Mouse (Mus musculus) midbrain, embryonic 16.5 days (tissue): ENCODE data around the gene Zfand6. TPM values are rescaled to one million over a fixed set of nuclear protein-coding genes. Genes with fewer than 3 reads are reported as not detected.

ENCODE experiments used
- ATAC-seq: fragments of 200-750 bp; cut with Nextera tagmentation; 2 replicates; pipeline ENCODE4 v1.8.0; 2017; ENCODE audit warnings: moderate TSS enrichment
- H3K27ac ChIP-seq: fragments of 300-500 bp; sonication (generic); 2 replicates; pipeline ENCODE4 v1.5.1; 2014; ENCODE audit warnings: mild to moderate bottlenecking, low read length, mixed read lengths
- H3K27me3 ChIP-seq: fragments of 300-500 bp; sonication (generic); 2 replicates; pipeline ENCODE4 v1.6.1; 2014; ENCODE audit warnings: low read depth, low read length, mixed read lengths; ENCODE audit not compliant: control insufficient read depth, insufficient read depth
- H3K36me3 ChIP-seq: fragments of 300-500 bp; sonication (generic); 2 replicates; pipeline ENCODE4 v1.6.1; 2014; ENCODE audit warnings: mild to moderate bottlenecking, low read length, moderate library complexity, mixed read lengths; ENCODE audit not compliant: control insufficient read depth, insufficient read depth
- H3K4me1 ChIP-seq: fragments of 300-500 bp; sonication (generic); 2 replicates; pipeline ENCODE4 v1.6.1; 2014; ENCODE audit warnings: mild to moderate bottlenecking, low read length, mixed read lengths; ENCODE audit not compliant: control insufficient read depth, insufficient read depth
- H3K4me2 ChIP-seq: fragments of 300-500 bp; sonication (generic); 2 replicates; pipeline ENCODE4 v1.6.1; 2014; ENCODE audit warnings: mild to moderate bottlenecking, low read length, mixed read lengths
- H3K4me3 ChIP-seq: fragments of 300-500 bp; sonication (generic); 2 replicates; pipeline ENCODE4 v1.5.1; 2014; ENCODE audit warnings: low read depth, mild to moderate bottlenecking, low read length, moderate library complexity, mixed read lengths
- H3K9ac ChIP-seq: fragments of 300-500 bp; sonication (generic); 2 replicates; pipeline ENCODE4 v1.6.1; 2014; ENCODE audit warnings: low read depth, low read length, mixed read lengths
- H3K9me3 ChIP-seq: fragments of 300-500 bp; sonication (generic); replicated peaks from 2 replicates; pipeline ENCODE4 v1.6.1; 2014; ENCODE audit warnings: mild to moderate bottlenecking, low read length, mixed read lengths; ENCODE audit not compliant: control insufficient read depth, poor library complexity, severe bottlenecking
- WGBS: fragments of 180-500 bp; shearing (Covaris S2); extraction: QIAGEN DNeasy Blood & Tissue Kit; methylation state at CpG from one replicate; pipeline ENCODE4 v1.1.7; 2014; 5-methylcytosine and 5-hydroxymethylcytosine counted together
- polyA plus RNA-seq: library from polyadenylated mRNA; unstranded; fragments of >200 nt; fragmentation: Nextera tagmentation; extraction: Ambion mirVana; gene quantifications from 2 replicates; pipeline ENCODE4 v1.2.1, GENCODE M21; 2015

The Zfand6 gene
- polyA plus RNA-seq, 1 experiment from 2014 or later, result 169 TPM

DNA sequence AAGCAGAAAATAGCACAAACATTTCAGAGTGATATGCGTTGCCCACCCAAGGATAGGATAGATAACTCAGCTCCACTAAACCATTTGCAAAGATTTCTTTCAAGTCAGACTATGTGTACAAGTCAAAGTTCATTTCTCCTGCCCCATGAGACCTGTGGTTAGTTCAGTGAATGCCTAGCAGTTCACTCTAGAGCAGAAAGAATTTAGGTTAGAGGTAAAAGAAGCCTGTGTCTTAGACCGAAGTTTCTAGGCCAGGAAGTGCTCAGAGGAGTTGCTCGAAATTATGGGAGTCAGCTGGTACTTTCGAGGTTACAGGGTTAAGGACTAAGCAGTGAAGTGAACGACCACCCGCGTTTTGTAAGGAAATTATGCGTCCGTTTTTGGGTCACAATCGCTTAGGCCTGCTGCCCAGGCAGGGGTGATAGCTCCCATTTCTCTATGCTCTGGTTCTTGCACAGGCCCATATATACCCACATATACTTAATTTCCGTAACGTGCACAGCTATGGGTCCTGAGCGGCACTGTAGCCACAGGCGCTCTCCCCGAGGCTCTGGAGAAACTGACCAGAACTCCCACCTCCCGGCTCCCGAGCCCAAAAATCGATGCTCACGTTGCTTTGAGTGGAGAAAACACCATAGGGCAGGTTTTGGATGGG lies 84.6 kb downstream of the Zfand6 start:
- H3K27ac ChIP-seq, result 0 out of 2 replicates have a peak overlapping the region, but pooled peaks have one; percentile 39
- 8% methylated on average over 19 of the region's 19 CpGs for WGBS

GRCm38 (mm10) chr7:84604501-84604900 lies 85.3 kb downstream of the Zfand6 start:
- H3K27me3 ChIP-seq, result no peaks in the 10 kb centered on the region
- no peak overlapping the region for H3K9ac ChIP-seq
- H3K27ac ChIP-seq, result no peak overlapping the region
- no peaks in the 10 kb centered on the region for H3K36me3 ChIP-seq
- peaks cover 8% of the 10 kb centered on the region for H3K4me1 ChIP-seq
- 78% methylated on average over 3 of the region's 3 CpGs for WGBS
- no peak for ATAC-seq
- no peak overlapping the region for H3K4me3 ChIP-seq
- H3K4me2 ChIP-seq, result peak overlapping the region; percentile 98; the same call in 1 of the 2 replicates
- no peaks in the 10 kb centered on the region for H3K9me3 ChIP-seq

More for the DNA sequence above, 84.6 kb downstream of the Zfand6 start:
- peak overlapping the region; percentile 89 for H3K9ac ChIP-seq
- no peaks in the 10 kb centered on the region for H3K9me3 ChIP-seq
- peak overlapping the region; percentile 66 for H3K4me3 ChIP-seq
- peaks cover 8% of the 10 kb centered on the region for H3K4me1 ChIP-seq
- no peaks in the 10 kb centered on the region for H3K27me3 ChIP-seq
- peak; percentile 72 for ATAC-seq
- no peaks in the 10 kb centered on the region for H3K36me3 ChIP-seq
- H3K4me2 ChIP-seq, result peak overlapping the region; percentile 98

- no peaks in the 10 kb centered on the region for H3K27me3 ChIP-seq
- WGBS, result 92% methylated on average over 3 of the region's 3 CpGs
- no peak overlapping the region for H3K27ac ChIP-seq
These were observed 88.4 kb downstream of the Zfand6 start for GRCm38 (mm10) chr7:84601331-84601730.

GRCm38 (mm10) chr7:84600631-84601030 lies 89.1 kb downstream of the Zfand6 start:
- ATAC-seq, result no peak
- no peak overlapping the region for H3K9ac ChIP-seq
- 90% methylated on average over 2 of the region's 2 CpGs for WGBS

More at GRCm38 (mm10) chr7:84601331-84601730, 88.4 kb downstream of the Zfand6 start:
- Histone ChIP-seq H3K4me1 (peaks cover 8% of the 10 kb centered on the region), H3K9ac (no peak overlapping the region), H3K9me3 (no peaks in the 10 kb centered on the region), H3K4me3 (no peak overlapping the region), H3K4me2 (no peak overlapping the region), H3K36me3 (no peaks in the 10 kb centered on the region)
- no peak for ATAC-seq

GRCm38 (mm10) chr7:84596633-84597032 lies 93.1 kb downstream of the Zfand6 start:
- H3K9me3 ChIP-seq, result no peaks in the 10 kb centered on the region
- H3K9ac ChIP-seq, result no peak overlapping the region
- WGBS, result 87% methylated on average over 3 of the region's 3 CpGs
- H3K27ac ChIP-seq, result no peak overlapping the region
- ATAC-seq, result no peak
- H3K4me3 ChIP-seq, result no peak overlapping the region
- H3K27me3 ChIP-seq, result no peaks in the 10 kb centered on the region
- H3K36me3 ChIP-seq, result no peaks in the 10 kb centered on the region
- peaks cover 2% of the 10 kb centered on the region; the same call in 1 of the 2 replicates for H3K4me1 ChIP-seq
- H3K4me2 ChIP-seq, result no peak overlapping the region

More at GRCm38 (mm10) chr7:84600631-84601030, 89.1 kb downstream of the Zfand6 start:
- Histone ChIP-seq H3K4me2 (no peak overlapping the region), H3K9me3 (no peaks in the 10 kb centered on the region), H3K4me3 (no peak overlapping the region), H3K36me3 (no peaks in the 10 kb centered on the region), H3K4me1 (peaks cover 8% of the 10 kb centered on the region), H3K27me3 (no peaks in the 10 kb centered on the region), H3K27ac (no peak overlapping the region)

DNA sequence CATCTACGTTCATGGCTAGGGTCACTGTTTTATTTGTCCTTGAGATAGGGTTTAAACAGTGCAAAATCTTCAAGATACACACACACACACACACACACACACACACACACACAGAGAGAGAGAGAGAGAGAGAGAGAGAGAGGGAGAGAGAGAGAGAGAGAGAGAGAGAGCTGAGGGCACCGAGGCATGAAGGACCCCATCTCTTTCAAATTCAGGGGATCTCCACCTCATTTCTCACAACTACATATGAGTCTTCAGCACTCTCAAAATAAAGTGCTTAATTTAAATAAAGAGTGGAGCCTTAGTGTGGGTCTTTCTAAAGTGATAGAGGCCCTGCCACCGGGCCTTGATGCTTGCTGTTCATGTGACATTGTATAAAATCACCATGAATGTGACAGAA lies 93.8 kb downstream of the Zfand6 start:
- H3K9me3 ChIP-seq, result no peaks in the 10 kb centered on the region
- H3K9ac ChIP-seq, result no peak overlapping the region
- H3K27ac ChIP-seq, result no peak overlapping the region
- no peak overlapping the region for H3K4me3 ChIP-seq
- H3K36me3 ChIP-seq, result no peaks in the 10 kb centered on the region
- 81% methylated on average over 3 of the region's 3 CpGs for WGBS
- H3K4me1 ChIP-seq, result peaks cover 2% of the 10 kb centered on the region; the same call in 1 of the 2 replicates
- no peak overlapping the region for H3K4me2 ChIP-seq
- no peak for ATAC-seq
- H3K27me3 ChIP-seq, result no peaks in the 10 kb centered on the region

DNA sequence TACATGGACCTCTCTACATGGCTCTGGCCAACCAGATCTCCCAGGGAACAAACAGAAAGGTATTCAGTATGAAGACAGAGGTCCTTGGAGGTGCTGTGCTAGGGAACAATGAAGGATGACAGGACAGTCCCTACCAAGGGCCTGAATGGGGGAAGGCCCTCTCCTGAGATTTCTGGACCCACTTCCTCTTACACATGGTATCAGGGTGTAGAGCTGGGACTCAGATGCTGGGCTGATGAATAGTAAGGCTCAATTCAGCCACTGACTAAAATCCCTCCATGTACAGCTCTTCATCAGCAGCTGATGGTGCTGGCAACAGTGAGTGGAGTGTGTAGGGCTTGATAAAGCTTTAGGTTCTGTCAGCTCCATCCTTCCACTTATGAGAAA lies 94.8 kb downstream of the Zfand6 start:
- Histone ChIP-seq H3K36me3 (no peaks in the 10 kb centered on the region), H3K4me2 (peak overlapping the region; percentile 5; the same call in 1 of the 2 replicates), H3K9me3 (no peaks in the 10 kb centered on the region), H3K9ac (no peak overlapping the region), H3K27me3 (no peaks in the 10 kb centered on the region), H3K4me1 (peaks cover 2% of the 10 kb centered on the region; the same call in 1 of the 2 replicates), H3K4me3 (no peak overlapping the region), H3K27ac (no peak overlapping the region)
- ATAC-seq, result peak; percentile 44

- Histone ChIP-seq H3K36me3 (no peaks in the 10 kb centered on the region), H3K9me3 (no peaks in the 10 kb centered on the region), H3K4me1 (peaks cover 2% of the 10 kb centered on the region; the same call in 1 of the 2 replicates), H3K4me3 (no peak overlapping the region), H3K9ac (no peak overlapping the region), H3K27me3 (no peaks in the 10 kb centered on the region), H3K27ac (no peak overlapping the region), H3K4me2 (peak overlapping the region; percentile 5; the same call in 1 of the 2 replicates)
- ATAC-seq, result peak; percentile 88
- 47% methylated on average over 8 of the region's 8 CpGs for WGBS
These were observed 95.5 kb downstream of the Zfand6 start for GRCm38 (mm10) chr7:84594087-84594916.

DNA sequence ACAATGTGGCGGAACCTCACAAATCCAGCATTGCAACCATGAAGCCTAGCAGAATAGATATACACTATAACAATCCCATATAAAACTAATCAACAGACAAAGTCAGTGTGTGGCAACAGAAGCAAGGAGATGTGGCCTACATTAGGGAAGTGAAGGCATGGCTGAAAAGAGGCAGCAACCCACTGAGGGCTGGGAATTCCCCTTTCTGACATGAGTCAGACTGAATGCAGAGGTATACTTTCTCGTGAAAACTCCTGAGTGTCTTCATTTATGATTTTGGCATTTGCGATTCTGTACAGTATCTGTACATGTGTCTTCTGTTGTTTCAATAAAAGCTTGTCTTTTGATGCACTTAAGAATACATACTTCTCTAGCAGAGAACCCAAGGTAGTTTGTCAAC lies 98.4 kb downstream of the Zfand6 start:
- 88% methylated on average over 3 of the region's 3 CpGs for WGBS

More for the DNA sequence above, 98.4 kb downstream of the Zfand6 start:
- no peak overlapping the region for H3K4me3 ChIP-seq
- H3K27ac ChIP-seq, result no peak overlapping the region
- peaks cover 2% of the 10 kb centered on the region; the same call in 1 of the 2 replicates for H3K4me1 ChIP-seq
- ATAC-seq, result no peak
- H3K27me3 ChIP-seq, result no peaks in the 10 kb centered on the region
- H3K9me3 ChIP-seq, result no peaks in the 10 kb centered on the region
- H3K9ac ChIP-seq, result no peak overlapping the region
- H3K36me3 ChIP-seq, result no peaks in the 10 kb centered on the region
- H3K4me2 ChIP-seq, result no peak overlapping the region
